Mouse (Mus musculus) heart, postnatal 0 days (tissue): ENCODE measurements around the gene Shisa9.

Experiments used
- CTCF ChIP-seq: IDR thresholded peaks from 2 replicates; pipeline ENCODE4 v1.5.1; 2016; ENCODE audit warnings: antibody characterized with exemption, control low read depth, low read depth
- EP300 ChIP-seq: IDR thresholded peaks from 2 replicates; pipeline ENCODE4 v1.6.1; 2016; ENCODE audit warnings: antibody characterized with exemption, low read depth

- TF ChIP-seq CTCF (no peak), EP300 (no peak)
Measured at GRCm38 (mm10) chr16:12119463-12119862, 135.6 kb downstream of the Shisa9 start.
